Mouse (Mus musculus) stomach, postnatal 0 days (tissue): Measurements from ENCODE around the gene Usp35.

Experiments used
- CTCF ChIP-seq: IDR thresholded peaks from 2 replicates; pipeline ENCODE4 v1.5.1; 2016; ENCODE audit warnings: antibody characterized with exemption, low read depth, mild to moderate bottlenecking, moderate library complexity
- EP300 ChIP-seq: optimal IDR thresholded peaks from 2 replicates; pipeline ENCODE3; 2016; ENCODE audit warnings: antibody characterized with exemption

GRCm38 (mm10) chr7:97356253-97356652 lies 24.4 kb upstream of the Usp35 start:
- no peak for TF ChIP-seq CTCF
- no peak for TF ChIP-seq EP300
